Mouse (Mus musculus) testis, adult 2 months (tissue): Measurements from ENCODE around the gene Gtf2ird1.

Experiments used
- CTCF ChIP-seq: fragments of 200-500 bp; IDR thresholded peaks from 2 replicates; pipeline ENCODE4 v1.5.1; 2012; ENCODE audit warnings: low read depth, mild to moderate bottlenecking, inconsistent platforms, low read length, moderate library complexity; ENCODE audit not compliant: control insufficient read depth, insufficient read depth, insufficient replicate concordance
- POLR2A ChIP-seq: fragments of 200-500 bp; IDR thresholded peaks from 2 replicates; pipeline ENCODE4 v1.6.1; 2012; ENCODE audit warnings: low read depth, mild to moderate bottlenecking, inconsistent platforms, low read length, moderate library complexity; ENCODE audit not compliant: control insufficient read depth

DNA sequence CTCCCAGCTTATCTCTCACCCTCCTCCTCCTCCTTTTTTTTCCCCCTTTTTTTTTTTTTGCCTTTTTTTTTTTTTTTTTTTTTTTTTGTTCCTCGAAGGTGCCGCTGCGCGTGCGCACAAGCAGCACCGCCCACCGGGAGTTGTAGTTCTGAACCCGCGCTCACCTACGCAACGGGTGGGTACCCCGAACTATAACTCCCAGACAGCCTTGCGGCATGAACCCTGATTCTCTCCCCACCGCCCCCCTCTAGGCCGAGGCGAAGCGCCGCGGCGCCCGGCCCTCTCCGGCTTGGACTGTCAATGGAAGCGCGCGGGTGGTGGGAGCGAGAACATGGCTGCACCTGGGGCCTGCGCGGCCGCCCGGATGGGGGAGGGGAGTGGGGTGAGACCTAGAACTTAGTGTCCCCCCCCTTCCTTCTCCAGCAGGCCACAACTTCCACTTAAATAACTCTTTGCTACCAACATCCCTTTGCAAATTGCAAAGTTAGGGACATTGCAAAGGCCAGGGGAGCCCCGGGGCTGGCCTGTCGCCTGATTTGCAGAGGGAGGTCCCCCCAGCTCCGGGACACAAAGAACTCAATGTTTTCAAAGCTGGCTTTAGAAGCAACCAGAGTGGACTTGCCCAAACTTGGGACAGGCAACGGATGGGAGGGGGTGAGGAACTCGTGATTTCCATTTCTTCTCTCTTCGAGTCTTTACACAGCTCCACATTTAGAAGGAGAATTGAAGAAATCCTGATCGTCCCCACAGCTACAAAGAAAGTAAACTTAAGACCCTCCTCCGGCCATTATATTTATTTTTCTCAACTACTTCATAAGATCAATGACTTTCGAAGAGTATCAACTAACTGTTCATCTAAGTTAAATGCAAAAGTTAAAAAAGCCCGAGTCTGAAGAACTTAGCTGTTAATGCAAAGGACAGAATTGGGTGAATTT lies 141.6 kb downstream of the Gtf2ird1 start, which contains the start of gene Gtf2i:
- TF ChIP-seq CTCF (no peak), POLR2A (peak; percentile 64; the same call in 1 of the 2 replicates)
